Mouse (Mus musculus): ENCODE results near the gene 4921536K21Rik. TPM values are rescaled to one million over a fixed set of nuclear protein-coding genes. Genes with fewer than 3 reads are reported as not detected.

The 4921536K21Rik gene
- polyA plus RNA-seq, 1 experiment from 2014 or later, result 0.07 TPM

DNA sequence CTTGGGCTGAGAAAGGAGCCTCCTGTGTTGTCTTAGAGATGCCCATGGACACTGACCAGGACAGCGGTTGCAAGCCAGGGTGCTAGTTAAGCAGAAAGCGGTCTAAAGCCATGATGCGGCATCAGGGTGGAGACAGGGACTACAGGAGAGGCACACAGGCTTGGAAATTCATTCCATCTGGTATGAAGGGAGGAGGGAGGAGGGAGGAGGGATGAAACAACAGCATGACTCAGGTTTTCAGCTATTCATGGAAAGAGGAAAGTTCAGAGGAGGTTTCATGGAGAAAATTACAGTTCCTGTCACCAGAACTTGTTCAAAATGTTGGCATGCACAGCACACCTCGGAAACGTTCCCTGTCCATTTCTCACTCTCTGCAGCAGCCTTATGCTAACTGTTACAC, 39.1 kb downstream of the 4921536K21Rik start:
- no peak overlapping the region for H3K9ac ChIP-seq (ENCODE audit: low read length)
- H3K27ac ChIP-seq (ENCODE audit: low read depth), result no peak overlapping the region
- no peak for ATAC-seq (replicated peaks; ENCODE audit: low FRiP score, low TSS enrichment, low read depth)
- no peaks in the 10 kb centered on the region for H3K9me3 ChIP-seq (ENCODE audit: control insufficient read depth, low read length)
- 88% methylated on average over 5 of the region's 5 CpGs for WGBS
- DNase-seq (ENCODE audit: low spot score), result no peak
- no peaks in the 10 kb centered on the region for H3K27me3 ChIP-seq (replicated peaks; ENCODE audit: control insufficient read depth, insufficient read depth, low read length)
- no peak overlapping the region for H3K4me3 ChIP-seq (ENCODE audit: low read depth, low read length)
- H3K36me3 ChIP-seq (ENCODE audit: control insufficient read depth, insufficient read depth, low read length), result no peaks in the 10 kb centered on the region
- no peaks in the 10 kb centered on the region for H3K4me1 ChIP-seq (replicated peaks; ENCODE audit: control insufficient read depth, insufficient read depth, low read length)
- no peak overlapping the region for H3K4me2 ChIP-seq (ENCODE audit: low read length)

- DNase-seq (ENCODE audit: low spot score) (no peak), ATAC-seq (replicated peaks; ENCODE audit: low FRiP score, low TSS enrichment, low read depth) (no peak)
- no peaks in the 10 kb centered on the region for H3K36me3 ChIP-seq (ENCODE audit: control insufficient read depth, insufficient read depth, low read length)
- H3K4me2 ChIP-seq (ENCODE audit: low read length), result no peak overlapping the region
- WGBS, result 89% methylated on average over 3 of the region's 3 CpGs
- H3K4me3 ChIP-seq (ENCODE audit: low read depth, low read length), result no peak overlapping the region
- no peak overlapping the region for H3K9ac ChIP-seq (ENCODE audit: low read length)
- no peak overlapping the region for H3K27ac ChIP-seq (ENCODE audit: low read depth)
- H3K4me1 ChIP-seq (replicated peaks; ENCODE audit: control insufficient read depth, insufficient read depth, low read length), result no peaks in the 10 kb centered on the region
- no peaks in the 10 kb centered on the region for H3K27me3 ChIP-seq (replicated peaks; ENCODE audit: control insufficient read depth, insufficient read depth, low read length)
- no peaks in the 10 kb centered on the region for H3K9me3 ChIP-seq (ENCODE audit: control insufficient read depth, low read length)
Measured at GRCm38 (mm10) chr11:3854156-3854555, 40.7 kb downstream of the 4921536K21Rik start.

GRCm38 (mm10) chr11:3853481-3854034, 41.3 kb downstream of the 4921536K21Rik start:
- 74% methylated on average over 5 of the region's 5 CpGs for WGBS
- Histone ChIP-seq H3K4me3 (ENCODE audit: low read depth, low read length) (no peak overlapping the region), H3K9ac (ENCODE audit: low read length) (no peak overlapping the region), H3K4me2 (ENCODE audit: low read length) (no peak overlapping the region), H3K36me3 (ENCODE audit: control insufficient read depth, insufficient read depth, low read length) (no peaks in the 10 kb centered on the region), H3K9me3 (ENCODE audit: control insufficient read depth, low read length) (no peaks in the 10 kb centered on the region), H3K27me3 (replicated peaks; ENCODE audit: control insufficient read depth, insufficient read depth, low read length) (no peaks in the 10 kb centered on the region), H3K27ac (ENCODE audit: low read depth) (no peak overlapping the region), H3K4me1 (replicated peaks; ENCODE audit: control insufficient read depth, insufficient read depth, low read length) (no peaks in the 10 kb centered on the region)
- no peak for DNase-seq (ENCODE audit: low spot score)
- ATAC-seq (replicated peaks; ENCODE audit: low FRiP score, low TSS enrichment, low read depth), result no peak

DNA sequence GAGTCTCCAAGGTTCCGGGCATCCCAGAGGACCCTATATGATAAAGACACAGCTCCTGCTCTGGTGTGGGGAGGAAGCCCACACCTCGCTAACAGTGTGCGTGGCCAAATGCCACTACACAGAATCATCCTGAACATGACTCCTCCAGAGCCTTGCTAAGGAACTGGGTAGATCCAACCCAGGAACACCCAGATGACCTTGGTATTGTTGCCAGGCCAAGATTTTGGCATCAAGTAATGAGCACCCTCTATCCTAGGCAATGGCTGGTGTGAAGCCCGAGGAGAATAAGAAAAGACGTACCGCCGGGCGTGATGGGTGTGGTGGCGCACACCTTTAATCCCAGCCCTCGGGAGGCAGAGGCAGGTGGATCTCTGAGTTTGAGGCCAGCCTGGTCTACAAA, 41.9 kb downstream of the 4921536K21Rik start:
- Histone ChIP-seq H3K4me2 (ENCODE audit: low read length) (no peak overlapping the region), H3K9ac (ENCODE audit: low read length) (no peak overlapping the region)
- DNase-seq (ENCODE audit: low spot score), result no peak

DNA sequence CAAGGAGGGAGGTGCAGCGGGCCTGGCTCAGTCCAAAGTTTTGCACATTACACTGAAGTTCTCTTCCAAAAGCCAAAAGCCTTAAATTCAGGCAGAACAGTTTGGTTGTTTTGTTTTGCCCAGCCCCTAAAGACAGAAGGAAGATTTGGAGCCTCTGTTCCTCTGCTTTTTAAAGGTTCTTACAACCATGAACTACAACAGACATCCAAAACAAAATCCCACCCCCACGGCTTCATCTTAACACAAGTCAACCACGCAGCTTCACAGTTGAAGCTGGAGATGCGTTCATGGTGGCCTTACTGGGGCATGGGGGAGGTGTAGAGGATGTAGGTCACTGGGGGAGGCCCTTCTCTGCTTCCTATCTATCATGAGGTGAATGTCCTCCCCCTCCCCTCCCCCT, 43.0 kb downstream of the 4921536K21Rik start:
- Histone ChIP-seq H3K36me3 (ENCODE audit: control insufficient read depth, insufficient read depth, low read length) (no peaks in the 10 kb centered on the region), H3K27ac (ENCODE audit: low read depth) (no peak overlapping the region), H3K9me3 (ENCODE audit: control insufficient read depth, low read length) (no peaks in the 10 kb centered on the region), H3K4me3 (ENCODE audit: low read depth, low read length) (no peak overlapping the region), H3K4me1 (replicated peaks; ENCODE audit: control insufficient read depth, insufficient read depth, low read length) (no peaks in the 10 kb centered on the region), H3K9ac (ENCODE audit: low read length) (no peak overlapping the region), H3K27me3 (replicated peaks; ENCODE audit: control insufficient read depth, insufficient read depth, low read length) (no peaks in the 10 kb centered on the region), H3K4me2 (ENCODE audit: low read length) (no peak overlapping the region)
- WGBS, result 75% methylated on average over 4 of the region's 4 CpGs
- ATAC-seq (replicated peaks; ENCODE audit: low FRiP score, low TSS enrichment, low read depth), result no peak
- DNase-seq (ENCODE audit: low spot score), result no peak

More for the DNA sequence above, 41.9 kb downstream of the 4921536K21Rik start:
- no peaks in the 10 kb centered on the region for H3K27me3 ChIP-seq (replicated peaks; ENCODE audit: control insufficient read depth, insufficient read depth, low read length)
- no peak for ATAC-seq (replicated peaks; ENCODE audit: low FRiP score, low TSS enrichment, low read depth)
- H3K4me3 ChIP-seq (ENCODE audit: low read depth, low read length), result no peak overlapping the region
- no peaks in the 10 kb centered on the region for H3K9me3 ChIP-seq (ENCODE audit: control insufficient read depth, low read length)
- H3K27ac ChIP-seq (ENCODE audit: low read depth), result no peak overlapping the region
- no peaks in the 10 kb centered on the region for H3K4me1 ChIP-seq (replicated peaks; ENCODE audit: control insufficient read depth, insufficient read depth, low read length)
- WGBS, result 95% methylated on average over 10 of the region's 10 CpGs
- H3K36me3 ChIP-seq (ENCODE audit: control insufficient read depth, insufficient read depth, low read length), result no peaks in the 10 kb centered on the region

- Histone ChIP-seq H3K9ac (ENCODE audit: low read length) (no peak overlapping the region), H3K9me3 (ENCODE audit: control insufficient read depth, low read length) (no peaks in the 10 kb centered on the region), H3K36me3 (ENCODE audit: control insufficient read depth, insufficient read depth, low read length) (no peaks in the 10 kb centered on the region), H3K27ac (ENCODE audit: low read depth) (no peak overlapping the region), H3K4me1 (replicated peaks; ENCODE audit: control insufficient read depth, insufficient read depth, low read length) (no peaks in the 10 kb centered on the region), H3K4me3 (ENCODE audit: low read depth, low read length) (no peak overlapping the region), H3K4me2 (ENCODE audit: low read length) (no peak overlapping the region), H3K27me3 (replicated peaks; ENCODE audit: control insufficient read depth, insufficient read depth, low read length) (no peaks in the 10 kb centered on the region)
- DNase-seq (ENCODE audit: low spot score) (no peak), ATAC-seq (replicated peaks; ENCODE audit: low FRiP score, low TSS enrichment, low read depth) (no peak)
- 60% methylated on average over 5 of the region's 5 CpGs for WGBS
Measured at GRCm38 (mm10) chr11:3850746-3851277, 44.1 kb downstream of the 4921536K21Rik start.

GRCm38 (mm10) chr11:3850315-3850614, 44.6 kb downstream of the 4921536K21Rik start:
- Histone ChIP-seq H3K27me3 (replicated peaks; ENCODE audit: control insufficient read depth, insufficient read depth, low read length) (no peaks in the 10 kb centered on the region), H3K36me3 (ENCODE audit: control insufficient read depth, insufficient read depth, low read length) (no peaks in the 10 kb centered on the region), H3K4me2 (ENCODE audit: low read length) (no peak overlapping the region), H3K27ac (ENCODE audit: low read depth) (no peak overlapping the region), H3K4me3 (ENCODE audit: low read depth, low read length) (no peak overlapping the region), H3K9ac (ENCODE audit: low read length) (no peak overlapping the region), H3K4me1 (replicated peaks; ENCODE audit: control insufficient read depth, insufficient read depth, low read length) (no peaks in the 10 kb centered on the region), H3K9me3 (ENCODE audit: control insufficient read depth, low read length) (no peaks in the 10 kb centered on the region)
- DNase-seq (ENCODE audit: low spot score) (no peak), ATAC-seq (replicated peaks; ENCODE audit: low FRiP score, low TSS enrichment, low read depth) (no peak)
- WGBS, result 80% methylated on average over 2 of the region's 2 CpGs

DNA sequence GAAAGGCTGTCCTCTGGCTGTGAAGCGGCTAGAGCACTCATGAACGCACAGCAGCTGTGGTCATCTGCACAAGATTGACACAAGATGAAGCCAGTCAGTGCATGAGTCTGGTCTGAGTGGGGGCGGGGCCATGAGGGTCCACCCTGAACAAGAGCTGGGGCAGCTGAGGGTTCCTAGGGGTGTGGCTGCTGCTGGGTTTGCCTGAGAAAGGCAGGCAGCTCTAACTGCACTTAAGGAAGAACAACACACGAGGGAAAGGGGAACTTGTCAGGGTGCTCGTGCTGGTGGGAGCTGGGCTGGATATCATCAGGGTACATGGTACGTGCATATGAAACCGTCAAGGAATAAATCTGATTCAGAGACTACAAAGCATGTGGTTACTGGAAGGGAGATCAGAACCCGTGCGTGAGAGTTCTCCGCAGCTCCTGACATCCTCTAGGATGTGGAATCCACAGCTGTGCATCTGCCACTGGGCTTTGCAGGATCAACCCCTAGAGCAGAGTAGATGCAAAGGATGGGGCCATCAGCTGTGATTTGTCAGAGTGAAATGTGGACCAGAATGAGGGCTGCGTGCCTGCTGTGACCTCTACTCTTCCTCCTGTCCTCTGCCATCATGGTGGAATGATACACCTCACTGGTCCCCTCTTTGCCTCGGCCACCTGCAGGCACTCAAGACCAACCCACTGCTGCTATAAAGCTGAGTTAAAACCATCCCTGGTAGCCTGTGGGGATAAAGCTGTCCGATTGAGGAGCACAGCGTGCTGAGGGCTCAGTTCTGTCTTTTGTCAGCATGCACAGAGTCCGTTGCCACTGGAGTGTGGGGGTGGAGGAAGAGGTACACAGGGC, 45.2 kb downstream of the 4921536K21Rik start:
- ATAC-seq (replicated peaks; ENCODE audit: low FRiP score, low TSS enrichment, low read depth), result no peak
- no peak overlapping the region for H3K27ac ChIP-seq (ENCODE audit: low read depth)
- DNase-seq (ENCODE audit: low spot score), result no peak
- 77% methylated on average over 15 of the region's 15 CpGs for WGBS
- no peak overlapping the region for H3K4me3 ChIP-seq (ENCODE audit: low read depth, low read length)
- no peaks in the 10 kb centered on the region for H3K27me3 ChIP-seq (replicated peaks; ENCODE audit: control insufficient read depth, insufficient read depth, low read length)
- H3K36me3 ChIP-seq (ENCODE audit: control insufficient read depth, insufficient read depth, low read length), result no peaks in the 10 kb centered on the region
- H3K4me2 ChIP-seq (ENCODE audit: low read length), result no peak overlapping the region
- no peak overlapping the region for H3K9ac ChIP-seq (ENCODE audit: low read length)
- H3K4me1 ChIP-seq (replicated peaks; ENCODE audit: control insufficient read depth, insufficient read depth, low read length), result no peaks in the 10 kb centered on the region
- no peaks in the 10 kb centered on the region for H3K9me3 ChIP-seq (ENCODE audit: control insufficient read depth, low read length)

- ATAC-seq (replicated peaks; ENCODE audit: low FRiP score, low TSS enrichment, low read depth), result no peak
- WGBS, result 68% methylated on average over 2 of the region's 2 CpGs
- Histone ChIP-seq H3K36me3 (ENCODE audit: control insufficient read depth, insufficient read depth, low read length) (no peaks in the 10 kb centered on the region), H3K9me3 (ENCODE audit: control insufficient read depth, low read length) (no peaks in the 10 kb centered on the region), H3K4me2 (ENCODE audit: low read length) (no peak overlapping the region), H3K27me3 (replicated peaks; ENCODE audit: control insufficient read depth, insufficient read depth, low read length) (no peaks in the 10 kb centered on the region), H3K4me1 (replicated peaks; ENCODE audit: control insufficient read depth, insufficient read depth, low read length) (no peaks in the 10 kb centered on the region), H3K4me3 (ENCODE audit: low read depth, low read length) (no peak overlapping the region), H3K27ac (ENCODE audit: low read depth) (no peak overlapping the region), H3K9ac (ENCODE audit: low read length) (no peak overlapping the region)
- DNase-seq (ENCODE audit: low spot score), result no peak
Measured at GRCm38 (mm10) chr11:3846351-3846750, 48.5 kb downstream of the 4921536K21Rik start.
